Mouse (Mus musculus): ENCODE measurements around the gene Ncs1.

Gene Ncs1

GRCm38 (mm10) chr2:31341726-31342535 is 96.3 kb downstream of the Ncs1 start:
- no peak for DNase-seq
